Mouse (Mus musculus): ENCODE measurements around the gene Apoo. TPM values are rescaled to one million over a fixed set of nuclear protein-coding genes. Genes with fewer than 3 reads are reported as not detected.
"Not testable (repeated sequence)": the region's sequence is repeated elsewhere in the genome, so short reads cannot be mapped to it uniquely, and the experiment has no call there.

The Apoo gene
- polyA plus RNA-seq (2014; fragmentation: Nextera tagmentation; extraction: Ambion mirVana), result 127 and 150 TPM in 2 replicates

DNA sequence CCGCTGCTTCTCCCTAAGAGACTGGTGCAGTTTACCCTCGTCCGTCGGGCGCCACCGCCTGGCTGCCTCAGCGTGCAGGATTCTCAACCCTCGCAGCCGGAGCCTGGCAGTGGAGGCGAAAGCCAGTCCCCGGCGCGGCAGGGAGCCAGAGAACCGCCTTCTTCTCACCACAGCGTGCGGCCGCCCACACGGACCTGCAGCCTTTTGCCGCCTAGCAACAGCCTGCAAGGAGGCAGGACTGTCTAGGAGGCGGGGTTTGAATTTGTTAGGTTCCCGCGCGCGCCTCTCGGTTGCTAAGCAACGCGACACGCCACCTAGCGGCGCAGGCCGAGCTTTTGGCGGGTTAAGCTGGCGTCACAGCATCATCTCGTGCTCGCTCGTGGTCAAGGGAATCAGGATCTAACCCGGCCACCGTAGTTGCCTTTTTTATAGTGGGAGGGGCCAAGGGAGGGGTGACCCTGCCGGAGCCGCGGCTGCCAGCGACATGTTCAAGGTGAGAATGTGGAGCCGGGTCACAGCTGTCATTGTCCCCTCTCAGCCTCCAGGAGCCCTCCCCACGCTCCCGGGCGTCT is at the start of gene Apoo, which contains the start of gene Fam90a1b:
TSS of gene Apoo (plus strand) at position 448 of the 572 bp plus-strand sequence.
TSS of gene Fam90a1b (minus strand) at position 108 of the 572 bp plus-strand sequence.
- 17% methylated on average over 46 of the region's 46 CpGs for WGBS
- Histone ChIP-seq H3K4me1 (ENCODE audit: control insufficient read depth, insufficient read depth, low read length) (peaks cover 3% of the 10 kb centered on the region; the same call in 1 of the 2 replicates), H3K36me3 (ENCODE audit: control insufficient read depth, insufficient read depth, low read length) (no peaks in the 10 kb centered on the region), H3K27me3 (ENCODE audit: control insufficient read depth, insufficient read depth, low read length) (peaks cover 43% of the 10 kb centered on the region), H3K4me3 (replicated peaks; ENCODE audit: low read depth, low read length) (peak within 1 kb of the TSS; percentile 54), H3K4me2 (ENCODE audit: low read length) (peak within 1 kb of the TSS; percentile 47), H3K9me3 (ENCODE audit: control insufficient read depth, low read length) (no peaks in the 10 kb centered on the region), H3K27ac (replicated peaks; ENCODE audit: low read depth, low read length) (peak within 1 kb of the TSS; percentile 70; the same call in 1 of the 2 replicates), H3K9ac (replicated peaks; ENCODE audit: low read length) (peak within 1 kb of the TSS; percentile 63; the same call in 1 of the 2 replicates)
- ATAC-seq (ENCODE audit: low FRiP score, low TSS enrichment), result peak; percentile 98
- DNase-seq, result peak; percentile 97

GRCm38 (mm10) chrX:94321036-94321902 is 45.6 kb upstream of the Apoo start:
- Histone ChIP-seq H3K27me3 (ENCODE audit: control insufficient read depth, insufficient read depth, low read length) (peaks cover 14% of the 10 kb centered on the region; the same call in 1 of the 2 replicates), H3K9ac (replicated peaks; ENCODE audit: low read length) (no peak overlapping the region), H3K4me1 (ENCODE audit: control insufficient read depth, insufficient read depth, low read length) (no peaks in the 10 kb centered on the region), H3K27ac (replicated peaks; ENCODE audit: low read depth, low read length) (peak overlapping the region; percentile 64; the same call in 1 of the 2 replicates), H3K4me3 (replicated peaks; ENCODE audit: low read depth, low read length) (no peak overlapping the region), H3K4me2 (ENCODE audit: low read length) (no peak overlapping the region), H3K36me3 (ENCODE audit: control insufficient read depth, insufficient read depth, low read length) (no peaks in the 10 kb centered on the region), H3K9me3 (ENCODE audit: control insufficient read depth, low read length) (no peaks in the 10 kb centered on the region)
- DNase-seq, result peak; percentile 62
- ATAC-seq (ENCODE audit: low FRiP score, low TSS enrichment), result no peak
- WGBS, result 53% methylated on average over 11 of the region's 11 CpGs

DNA sequence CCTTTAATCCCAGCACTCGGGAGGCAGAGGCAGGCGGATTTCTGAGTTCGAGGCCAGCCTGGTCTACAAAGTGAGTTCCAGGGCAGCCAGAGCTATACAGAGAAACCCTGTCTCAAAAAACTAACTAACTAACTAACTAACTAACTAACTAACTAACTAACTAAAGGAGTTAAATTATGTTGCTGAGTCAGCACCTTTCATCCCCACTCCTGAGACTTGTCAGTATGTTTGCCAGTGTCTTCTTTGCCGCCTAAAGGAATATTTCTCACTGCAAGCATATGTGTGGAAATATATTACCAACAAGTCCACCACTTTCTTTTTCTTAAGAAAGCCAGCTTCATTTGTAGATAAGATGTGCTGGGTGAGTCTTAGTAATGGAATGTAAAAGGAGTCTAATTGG is 23.3 kb upstream of the Apoo start:
- not testable (repeated sequence) for H3K9me3 ChIP-seq (ENCODE audit: control insufficient read depth, low read length); H3K4me3 ChIP-seq (replicated peaks; ENCODE audit: low read depth, low read length); H3K36me3 ChIP-seq (ENCODE audit: control insufficient read depth, insufficient read depth, low read length); H3K4me2 ChIP-seq (ENCODE audit: low read length); ATAC-seq (ENCODE audit: low FRiP score, low TSS enrichment); DNase-seq; H3K27ac ChIP-seq (replicated peaks; ENCODE audit: low read depth, low read length); H3K9ac ChIP-seq (replicated peaks; ENCODE audit: low read length); H3K4me1 ChIP-seq (ENCODE audit: control insufficient read depth, insufficient read depth, low read length)
- peaks cover 20% of the 10 kb centered on the region for H3K27me3 ChIP-seq (ENCODE audit: control insufficient read depth, insufficient read depth, low read length)
- WGBS, result 94% methylated on average over 4 of the region's 4 CpGs

- H3K9me3 ChIP-seq (ENCODE audit: control insufficient read depth, low read length), result no peaks in the 10 kb centered on the region
- ATAC-seq (ENCODE audit: low FRiP score, low TSS enrichment) (no peak), DNase-seq (no peak)
- H3K36me3 ChIP-seq (ENCODE audit: control insufficient read depth, insufficient read depth, low read length), result no peaks in the 10 kb centered on the region
- no peak overlapping the region for H3K27ac ChIP-seq (replicated peaks; ENCODE audit: low read depth, low read length)
- peaks cover 3% of the 10 kb centered on the region; the same call in 1 of the 2 replicates for H3K4me1 ChIP-seq (ENCODE audit: control insufficient read depth, insufficient read depth, low read length)
- 25% methylated on average over 14 of the region's 14 CpGs for WGBS
- H3K27me3 ChIP-seq (ENCODE audit: control insufficient read depth, insufficient read depth, low read length), result peaks cover 45% of the 10 kb centered on the region
- H3K9ac ChIP-seq (replicated peaks; ENCODE audit: low read length), result no peak overlapping the region
- H3K4me3 ChIP-seq (replicated peaks; ENCODE audit: low read depth, low read length), result no peak overlapping the region
- peak overlapping the region; percentile 47 for H3K4me2 ChIP-seq (ENCODE audit: low read length)
Measured at GRCm38 (mm10) chrX:94365381-94365925, 1.5 kb upstream of the Apoo start.

- Histone ChIP-seq H3K9ac (replicated peaks; ENCODE audit: low read length) (no peak overlapping the region), H3K27me3 (ENCODE audit: control insufficient read depth, insufficient read depth, low read length) (peaks cover 45% of the 10 kb centered on the region), H3K27ac (replicated peaks; ENCODE audit: low read depth, low read length) (no peak overlapping the region), H3K4me2 (ENCODE audit: low read length) (peak overlapping the region; percentile 47), H3K4me3 (replicated peaks; ENCODE audit: low read depth, low read length) (peak overlapping the region; percentile 54), H3K36me3 (ENCODE audit: control insufficient read depth, insufficient read depth, low read length) (no peaks in the 10 kb centered on the region), H3K4me1 (ENCODE audit: control insufficient read depth, insufficient read depth, low read length) (peaks cover 3% of the 10 kb centered on the region; the same call in 1 of the 2 replicates), H3K9me3 (ENCODE audit: control insufficient read depth, low read length) (no peaks in the 10 kb centered on the region)
- DNase-seq (peak; percentile 22), ATAC-seq (ENCODE audit: low FRiP score, low TSS enrichment) (no peak)
- WGBS, result 22% methylated on average over 16 of the region's 16 CpGs
Measured at GRCm38 (mm10) chrX:94366029-94366428, 888 bp upstream of the Apoo start.

- peak overlapping the region; percentile 46 for H3K4me2 ChIP-seq (ENCODE audit: low read length)
- peak overlapping the region; percentile 70; the same call in 1 of the 2 replicates for H3K27ac ChIP-seq (replicated peaks; ENCODE audit: low read depth, low read length)
- peak overlapping the region; percentile 63; the same call in 1 of the 2 replicates for H3K9ac ChIP-seq (replicated peaks; ENCODE audit: low read length)
- ATAC-seq (ENCODE audit: low FRiP score, low TSS enrichment), result peak; percentile 51
- H3K9me3 ChIP-seq (ENCODE audit: control insufficient read depth, low read length), result no peaks in the 10 kb centered on the region
- peaks cover 39% of the 10 kb centered on the region for H3K27me3 ChIP-seq (ENCODE audit: control insufficient read depth, insufficient read depth, low read length)
- no peaks in the 10 kb centered on the region for H3K36me3 ChIP-seq (ENCODE audit: control insufficient read depth, insufficient read depth, low read length)
- peak overlapping the region; percentile 54 for H3K4me3 ChIP-seq (replicated peaks; ENCODE audit: low read depth, low read length)
- peaks cover 3% of the 10 kb centered on the region; the same call in 1 of the 2 replicates for H3K4me1 ChIP-seq (ENCODE audit: control insufficient read depth, insufficient read depth, low read length)
- no peak for DNase-seq
- WGBS, result 26% methylated on average over 17 of the region's 17 CpGs
Measured at GRCm38 (mm10) chrX:94367248-94367647, 331 bp downstream of the Apoo start.

DNA sequence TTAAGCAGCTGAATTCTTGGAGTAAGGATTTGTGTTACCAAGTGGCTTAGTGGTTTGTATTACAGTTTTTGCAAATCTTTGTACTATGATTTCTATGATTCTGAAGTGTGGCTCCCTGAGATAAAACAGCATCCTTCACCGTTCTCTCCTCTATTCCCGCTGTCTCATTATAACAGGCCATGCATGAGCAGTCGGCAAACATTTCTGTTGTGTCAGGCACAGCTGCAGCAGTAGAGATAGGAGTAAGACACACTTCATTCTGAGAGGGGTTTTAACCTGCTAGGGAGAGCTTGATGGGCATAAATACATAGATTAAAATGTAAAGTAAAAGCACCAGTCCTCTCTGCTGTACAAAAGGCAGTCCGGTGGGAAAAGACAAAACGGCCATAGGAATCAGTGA is 11.8 kb downstream of the Apoo start:
- Histone ChIP-seq H3K27ac (replicated peaks; ENCODE audit: low read depth, low read length) (no peak overlapping the region), H3K4me1 (ENCODE audit: control insufficient read depth, insufficient read depth, low read length) (no peaks in the 10 kb centered on the region), H3K27me3 (ENCODE audit: control insufficient read depth, insufficient read depth, low read length) (no peaks in the 10 kb centered on the region; the same call in 1 of the 2 replicates), H3K4me3 (replicated peaks; ENCODE audit: low read depth, low read length) (no peak overlapping the region), H3K36me3 (ENCODE audit: control insufficient read depth, insufficient read depth, low read length) (no peaks in the 10 kb centered on the region), H3K4me2 (ENCODE audit: low read length) (no peak overlapping the region), H3K9me3 (ENCODE audit: control insufficient read depth, low read length) (no peaks in the 10 kb centered on the region), H3K9ac (replicated peaks; ENCODE audit: low read length) (no peak overlapping the region)
- ATAC-seq (ENCODE audit: low FRiP score, low TSS enrichment) (no peak), DNase-seq (peak; percentile 30)
- WGBS, result 51% methylated on average over 5 of the region's 5 CpGs

- no peak overlapping the region for H3K4me3 ChIP-seq (replicated peaks; ENCODE audit: low read depth, low read length)
- no peaks in the 10 kb centered on the region for H3K36me3 ChIP-seq (ENCODE audit: control insufficient read depth, insufficient read depth, low read length)
- WGBS, result 44% methylated on average over 3 of the region's 3 CpGs
- DNase-seq (no peak), ATAC-seq (ENCODE audit: low FRiP score, low TSS enrichment) (no peak)
- no peak overlapping the region for H3K27ac ChIP-seq (replicated peaks; ENCODE audit: low read depth, low read length)
- no peaks in the 10 kb centered on the region for H3K4me1 ChIP-seq (ENCODE audit: control insufficient read depth, insufficient read depth, low read length)
- H3K27me3 ChIP-seq (ENCODE audit: control insufficient read depth, insufficient read depth, low read length), result peaks cover 4% of the 10 kb centered on the region
- H3K9me3 ChIP-seq (ENCODE audit: control insufficient read depth, low read length), result no peaks in the 10 kb centered on the region
- H3K4me2 ChIP-seq (ENCODE audit: low read length), result no peak overlapping the region
- H3K9ac ChIP-seq (replicated peaks; ENCODE audit: low read length), result no peak overlapping the region
Measured at GRCm38 (mm10) chrX:94408975-94409374, 42.1 kb downstream of the Apoo start.
